Mouse (Mus musculus): ENCODE data around the gene Nrros.

Nrros gene

DNA sequence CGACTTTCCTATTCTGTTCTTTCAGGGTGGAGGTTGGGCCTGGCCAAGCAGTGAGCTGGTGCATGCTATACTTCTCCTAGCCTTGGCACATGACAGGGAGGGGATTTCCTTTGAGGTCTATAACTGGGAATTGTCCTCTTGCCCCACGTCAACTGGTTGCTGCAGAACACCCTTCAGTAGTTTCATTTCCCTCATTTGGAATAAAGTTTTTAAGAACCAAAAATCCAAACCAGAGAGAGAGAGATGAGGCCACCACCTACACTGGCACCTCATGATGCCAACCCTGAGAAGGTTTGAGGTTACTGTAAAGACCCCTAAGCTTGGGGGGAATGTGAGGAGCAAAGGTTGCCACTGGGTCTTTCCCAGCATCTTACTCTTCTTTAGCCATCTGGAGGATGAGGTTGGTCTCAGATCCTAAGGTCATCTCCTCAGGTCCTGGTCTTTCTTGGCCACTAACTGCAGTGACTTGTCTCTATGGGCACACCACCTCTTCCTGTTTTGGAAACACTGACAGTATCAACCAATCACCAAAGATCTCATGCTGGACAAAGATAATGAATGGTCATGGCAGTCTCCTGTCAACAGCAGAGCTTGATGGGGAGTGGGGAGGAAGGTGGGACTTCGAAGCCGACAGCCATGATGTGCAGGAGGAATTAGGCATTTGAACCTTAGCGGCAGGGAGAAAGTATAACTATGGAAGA, 5.8 kb upstream of the Nrros start:
- no peak for TF ChIP-seq POU5F1 (IDR thresholded peaks at IDR 0.05; ENCODE audit: borderline replicate concordance, low read length)
- no peak for TF ChIP-seq CTCF (conservative IDR thresholded peaks at IDR 0.05; ENCODE audit: low read length)
- no peak for TF ChIP-seq NANOG (IDR thresholded peaks at IDR 0.05; ENCODE audit: borderline replicate concordance, low read length)
- Histone ChIP-seq H3K9me3 (ENCODE audit: low read length) (peaks cover 12% of the 10 kb centered on the region; the same call in 1 of the 2 replicates), H3K36me3 (ENCODE audit: insufficient read depth, low read length) (no peaks in the 10 kb centered on the region), H3K4me3 (replicated peaks; ENCODE audit: low read length) (no peak overlapping the region), H3K4me1 (replicated peaks; ENCODE audit: low read depth, low read length) (peaks cover 14% of the 10 kb centered on the region), H3K27me3 (ENCODE audit: insufficient read depth, low read length) (peaks cover 4% of the 10 kb centered on the region; the same call in 1 of the 2 replicates)

DNA sequence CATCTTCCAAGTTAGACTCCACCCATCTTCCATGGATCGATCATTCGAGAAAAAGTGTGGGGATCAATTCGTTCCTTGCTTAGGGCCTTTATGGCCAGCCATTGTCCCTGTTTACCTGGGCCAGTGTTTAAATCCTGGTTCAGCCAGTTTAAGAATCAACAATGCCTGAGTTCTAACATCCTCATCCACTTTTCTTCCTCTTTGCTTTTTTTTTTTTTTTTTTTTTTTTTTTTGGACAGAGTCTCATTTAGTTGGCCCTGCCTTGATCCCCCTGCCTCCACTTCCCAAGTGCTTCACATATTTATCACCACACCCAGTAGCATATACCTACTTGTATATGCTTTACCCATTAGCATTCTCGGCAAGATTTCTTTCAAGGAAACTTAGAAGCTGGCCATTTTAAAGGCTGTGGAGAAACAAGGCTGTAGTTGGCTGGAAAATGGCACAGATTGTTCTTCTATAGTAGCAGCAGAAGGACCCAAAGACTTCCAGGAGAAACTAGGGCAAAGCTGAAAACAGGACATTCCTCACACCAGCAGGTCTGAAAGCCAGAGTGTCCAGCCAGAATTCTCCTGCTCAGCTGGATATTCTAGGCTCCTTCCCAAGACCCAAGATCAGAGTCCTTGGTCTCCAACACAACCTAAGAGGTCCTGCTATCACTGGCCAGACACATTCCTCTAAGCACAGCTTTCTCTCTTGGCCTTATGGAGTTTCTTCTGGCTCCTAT, 2.6 kb upstream of the Nrros start:
- Histone ChIP-seq H3K27me3 (ENCODE audit: insufficient read depth, low read length) (peaks cover 34% of the 10 kb centered on the region), H3K4me3 (replicated peaks; ENCODE audit: low read length) (no peak overlapping the region), H3K36me3 (ENCODE audit: insufficient read depth, low read length) (no peaks in the 10 kb centered on the region), H3K4me1 (replicated peaks; ENCODE audit: low read depth, low read length) (peaks cover 20% of the 10 kb centered on the region), H3K9me3 (ENCODE audit: low read length) (peaks cover 4% of the 10 kb centered on the region; the same call in 1 of the 2 replicates)
- TF ChIP-seq CTCF (conservative IDR thresholded peaks at IDR 0.05; ENCODE audit: low read length) (no peak), NANOG (IDR thresholded peaks at IDR 0.05; ENCODE audit: borderline replicate concordance, low read length) (no peak)

DNA sequence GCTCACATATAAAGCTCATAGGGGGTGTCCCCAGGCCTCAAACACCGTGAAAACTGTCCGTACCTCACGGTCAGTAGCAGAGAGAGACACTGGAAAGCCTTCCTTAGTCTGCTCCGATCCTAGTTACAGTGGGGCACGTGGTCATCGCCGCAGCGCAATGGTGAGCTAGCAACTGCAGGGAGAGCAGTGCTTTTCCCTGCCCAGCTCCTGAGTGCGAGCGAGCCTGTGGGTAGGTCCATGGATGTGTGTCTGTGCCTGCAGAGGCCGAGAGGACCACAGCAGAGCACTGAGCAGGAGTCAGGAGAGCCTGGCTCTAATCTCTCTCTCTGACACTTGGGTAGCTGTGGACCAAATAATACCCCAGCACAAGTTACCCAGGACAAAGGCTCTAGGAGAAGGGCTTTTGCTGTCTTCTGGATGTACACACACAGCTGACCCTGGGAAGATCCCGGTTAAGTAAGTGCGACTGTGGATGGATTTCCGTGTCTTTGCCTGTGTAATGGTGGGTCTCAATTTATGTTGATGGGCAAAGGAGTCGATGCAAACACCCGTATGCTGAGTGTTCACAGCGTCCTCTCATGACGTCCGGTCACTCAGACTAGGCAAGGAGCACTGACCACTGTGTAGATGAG, 882 bp downstream of the Nrros start:
- H3K4me1 ChIP-seq (replicated peaks; ENCODE audit: low read depth, low read length): peaks cover 20% of the 10 kb centered on the region
- peaks cover 4% of the 10 kb centered on the region; the same call in 1 of the 2 replicates for H3K9me3 ChIP-seq (ENCODE audit: low read length)
- peak overlapping the region; percentile 77 for H3K4me3 ChIP-seq (replicated peaks; ENCODE audit: low read length)
- H3K36me3 ChIP-seq (ENCODE audit: insufficient read depth, low read length): no peaks in the 10 kb centered on the region
- peaks cover 31% of the 10 kb centered on the region for H3K27me3 ChIP-seq (ENCODE audit: insufficient read depth, low read length)
- TF ChIP-seq CTCF (conservative IDR thresholded peaks at IDR 0.05; ENCODE audit: low read length) (no peak), NANOG (IDR thresholded peaks at IDR 0.05; ENCODE audit: borderline replicate concordance, low read length) (no peak), POU5F1 (IDR thresholded peaks at IDR 0.05; ENCODE audit: borderline replicate concordance, low read length) (no peak)

GRCm38 (mm10) chr16:32163891-32164290, 1.5 kb downstream of the Nrros start:
- no peak for TF ChIP-seq POU5F1 (IDR thresholded peaks at IDR 0.05; ENCODE audit: borderline replicate concordance, low read length)
- TF ChIP-seq NANOG (IDR thresholded peaks at IDR 0.05; ENCODE audit: borderline replicate concordance, low read length): no peak
- no peak for TF ChIP-seq CTCF (conservative IDR thresholded peaks at IDR 0.05; ENCODE audit: low read length)
- H3K4me3 ChIP-seq (replicated peaks; ENCODE audit: low read length): no peak overlapping the region

GRCm38 (mm10) chr16:32163392-32163791, 2.0 kb downstream of the Nrros start:
- peaks cover 20% of the 10 kb centered on the region for H3K4me1 ChIP-seq (replicated peaks; ENCODE audit: low read depth, low read length)
- no peak overlapping the region for H3K4me3 ChIP-seq (replicated peaks; ENCODE audit: low read length)
- H3K36me3 ChIP-seq (ENCODE audit: insufficient read depth, low read length): no peaks in the 10 kb centered on the region
- TF ChIP-seq CTCF (conservative IDR thresholded peaks at IDR 0.05; ENCODE audit: low read length) (no peak), POU5F1 (IDR thresholded peaks at IDR 0.05; ENCODE audit: borderline replicate concordance, low read length) (no peak), NANOG (IDR thresholded peaks at IDR 0.05; ENCODE audit: borderline replicate concordance, low read length) (no peak)
- peaks cover 31% of the 10 kb centered on the region for H3K27me3 ChIP-seq (ENCODE audit: insufficient read depth, low read length)
- peaks cover 4% of the 10 kb centered on the region; the same call in 1 of the 2 replicates for H3K9me3 ChIP-seq (ENCODE audit: low read length)

More at GRCm38 (mm10) chr16:32163891-32164290, 1.5 kb downstream of the Nrros start:
- Histone ChIP-seq H3K36me3 (ENCODE audit: insufficient read depth, low read length) (no peaks in the 10 kb centered on the region), H3K4me1 (replicated peaks; ENCODE audit: low read depth, low read length) (peaks cover 20% of the 10 kb centered on the region), H3K27me3 (ENCODE audit: insufficient read depth, low read length) (peaks cover 31% of the 10 kb centered on the region), H3K9me3 (ENCODE audit: low read length) (peaks cover 4% of the 10 kb centered on the region; the same call in 1 of the 2 replicates)

GRCm38 (mm10) chr16:32160742-32161323, 4.6 kb downstream of the Nrros start:
- no peaks in the 10 kb centered on the region for H3K36me3 ChIP-seq (ENCODE audit: insufficient read depth, low read length)
- no peak overlapping the region for H3K4me3 ChIP-seq (replicated peaks; ENCODE audit: low read length)
- no peak for TF ChIP-seq NANOG (IDR thresholded peaks at IDR 0.05; ENCODE audit: borderline replicate concordance, low read length)
- no peak for TF ChIP-seq CTCF (conservative IDR thresholded peaks at IDR 0.05; ENCODE audit: low read length)
- no peak for TF ChIP-seq POU5F1 (IDR thresholded peaks at IDR 0.05; ENCODE audit: borderline replicate concordance, low read length)
- peaks cover 17% of the 10 kb centered on the region for H3K4me1 ChIP-seq (replicated peaks; ENCODE audit: low read depth, low read length)
- no peaks in the 10 kb centered on the region for H3K9me3 ChIP-seq (ENCODE audit: low read length)
- H3K27me3 ChIP-seq (ENCODE audit: insufficient read depth, low read length): peaks cover 28% of the 10 kb centered on the region

DNA sequence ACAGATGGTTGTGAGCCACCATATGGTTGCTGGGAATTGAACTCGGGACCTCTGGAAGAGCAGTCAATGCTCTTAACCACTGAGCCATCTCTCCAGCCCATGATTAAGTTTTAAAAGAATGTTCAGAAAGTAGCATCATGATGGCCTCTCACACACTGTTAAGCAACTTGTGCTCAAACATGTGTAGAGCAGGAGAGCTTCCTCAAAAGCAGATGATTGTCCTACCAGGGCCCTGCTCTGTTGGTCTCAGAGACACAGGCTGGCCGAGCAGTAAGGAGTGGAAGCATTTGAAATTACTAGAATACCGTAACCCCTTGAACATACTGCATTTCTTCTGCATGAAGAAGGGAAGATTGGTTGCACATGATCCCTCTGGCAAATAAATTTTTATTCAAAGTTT, 6.4 kb downstream of the Nrros start:
- Histone ChIP-seq H3K9me3 (ENCODE audit: low read length) (peaks cover 4% of the 10 kb centered on the region; the same call in 1 of the 2 replicates), H3K36me3 (ENCODE audit: insufficient read depth, low read length) (no peaks in the 10 kb centered on the region), H3K4me3 (replicated peaks; ENCODE audit: low read length) (no peak overlapping the region), H3K27me3 (ENCODE audit: insufficient read depth, low read length) (peaks cover 10% of the 10 kb centered on the region), H3K4me1 (replicated peaks; ENCODE audit: low read depth, low read length) (peaks cover 7% of the 10 kb centered on the region; the same call in 1 of the 2 replicates)
- TF ChIP-seq POU5F1 (IDR thresholded peaks at IDR 0.05; ENCODE audit: borderline replicate concordance, low read length) (no peak), NANOG (IDR thresholded peaks at IDR 0.05; ENCODE audit: borderline replicate concordance, low read length) (no peak), CTCF (conservative IDR thresholded peaks at IDR 0.05; ENCODE audit: low read length) (no peak)

DNA sequence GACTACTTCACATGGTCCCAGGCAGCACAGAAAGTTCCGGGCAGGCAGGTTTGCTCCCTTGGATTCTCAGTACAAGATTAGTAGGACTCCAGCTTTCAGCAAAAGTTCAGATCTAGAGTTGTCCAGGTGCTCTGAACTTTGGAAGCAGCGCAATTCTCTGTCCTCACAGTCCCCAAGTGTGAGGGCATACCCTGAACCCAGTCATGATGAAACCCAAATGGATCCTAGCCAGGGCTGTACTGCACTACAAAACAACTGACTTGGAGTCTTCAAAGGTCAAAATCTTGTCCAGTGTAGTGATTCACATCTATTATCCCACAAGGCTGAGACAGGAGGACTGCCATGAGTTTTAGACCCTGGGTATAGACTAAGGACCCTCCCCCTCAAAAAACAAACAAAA, 8.0 kb downstream of the Nrros start:
- Histone ChIP-seq H3K9me3 (ENCODE audit: low read length) (peaks cover 13% of the 10 kb centered on the region; the same call in 1 of the 2 replicates), H3K4me3 (replicated peaks; ENCODE audit: low read length) (no peak overlapping the region), H3K36me3 (ENCODE audit: insufficient read depth, low read length) (peaks cover 2% of the 10 kb centered on the region; the same call in 1 of the 2 replicates), H3K27me3 (ENCODE audit: insufficient read depth, low read length) (no peaks in the 10 kb centered on the region), H3K4me1 (replicated peaks; ENCODE audit: low read depth, low read length) (peaks cover 7% of the 10 kb centered on the region; the same call in 1 of the 2 replicates)
- TF ChIP-seq NANOG (IDR thresholded peaks at IDR 0.05; ENCODE audit: borderline replicate concordance, low read length) (no peak), POU5F1 (IDR thresholded peaks at IDR 0.05; ENCODE audit: borderline replicate concordance, low read length) (no peak), CTCF (conservative IDR thresholded peaks at IDR 0.05; ENCODE audit: low read length) (no peak)
